Comparison of ENCODE assay signal across 8 mouse cellular contexts in the genomic region with DNA sequence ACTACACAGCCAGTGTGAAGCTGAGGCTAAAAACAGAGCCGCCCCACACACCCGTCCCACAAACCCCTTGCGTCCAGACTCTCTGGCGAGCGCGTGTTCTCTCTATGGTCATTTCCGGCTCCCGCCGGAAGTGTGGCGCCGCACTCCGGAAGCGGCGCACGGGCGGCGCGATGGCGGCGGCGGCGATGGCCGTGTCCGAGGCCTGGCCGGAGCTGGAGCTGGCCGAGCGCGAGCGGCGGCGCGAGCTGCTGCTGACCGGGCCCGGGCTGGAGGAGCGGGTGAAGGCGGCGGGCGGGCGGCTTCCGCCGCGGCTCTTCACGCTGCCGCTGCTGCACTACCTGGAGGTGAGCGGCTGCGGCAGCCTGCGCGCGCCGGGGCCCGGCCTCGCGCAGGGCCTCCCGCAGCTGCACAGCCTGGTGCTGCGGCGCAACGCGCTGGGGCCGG. TPM values are rescaled to one million over a fixed set of nuclear protein-coding genes. Genes with fewer than 3 reads are reported as not detected.
DNase-seq lines count a peak whose midpoint lies in the region; ATAC-seq and TF ChIP-seq lines count a peak whose summit lies in the region.

A gene (plus strand): TSS at position 86 of the 444 bp plus-strand sequence.

- peaks cover 46% of the 10 kb centered on the region for H3K36me3 ChIP-seq in hindbrain, embryonic 10.5 days

- DNase-seq in Patski (ENCODE audit: low read depth, low spot score), result no peak
- DNase-seq in cerebellum, adult 9-10 months, result peak; percentile 83
- DNase-seq in frontal cortex, adult 2 months (ENCODE audit: extremely low spot score in 1 of 2, low spot score in 1 of 2), result peak; percentile 49 to 88
- peak; percentile 87 for DNase-seq in hindbrain, embryonic 10.5 days (ENCODE audit: low spot score)
- DNase-seq in layer of hippocampus, postnatal 10 days (ENCODE audit: low spot score in 2 of 2), result peak; percentile 81 to 83
- peak; percentile 86 for DNase-seq in lung, postnatal 25 days (ENCODE audit: low spot score)
- peak; percentile 79 for DNase-seq in retina, adult 2 months (ENCODE audit: low read depth, low spot score)
- DNase-seq in thymus, postnatal 25 days, result peak; percentile 80

- CTCF ChIA-PET in Patski (lab: Charles Lee), result interaction anchor here (2.1 kb wide), 1 partner anchor 8 kb away, joined by 8 read pairs; no protein-coding TSS in a partner anchor

- H3K4me1 ChIP-seq in hindbrain, embryonic 10.5 days (replicated peaks), result peaks cover 35% of the 10 kb centered on the region

- H3K27me3 ChIP-seq in Patski, result no peaks in the 10 kb centered on the region
- H3K27me3 ChIP-seq in hindbrain, embryonic 10.5 days (ENCODE audit: insufficient read depth, poor library complexity, severe bottlenecking), result no peaks in the 10 kb centered on the region

- no peak for TF ChIP-seq CTCF in Patski (IDR thresholded peaks at IDR 0.05)

- in situ Hi-C loops in Patski (cut with MboI; ENCODE audit: low pct_unique_long_range_greater_than_20kb), result no loop called here

- peak; percentile 96 for ATAC-seq in Patski

- no peaks in the 10 kb centered on the region for H3K9me3 ChIP-seq in hindbrain, embryonic 10.5 days

- H3K4me3 ChIP-seq in hindbrain, embryonic 10.5 days, result peak within 1 kb of the TSS; percentile 100

- POLR2A ChIA-PET in Patski (lab: Charles Lee), result interaction anchor here (0.7 to 1.5 kb wide), 3 partner anchors 8 to 14 kb away, joined by 3 to 11 read pairs (median 5); no protein-coding TSS in a partner anchor

- peak within 1 kb of the TSS; percentile 90 for H3K27ac ChIP-seq in hindbrain, embryonic 10.5 days

- under 1% methylated on average over 59 of the region's 59 CpGs for WGBS in hindbrain, embryonic 10.5 days

RNA-seq across cellular contexts. Expression of the gene that starts here (rescaled TPM):
- 44.3 TPM for polyA plus RNA-seq in Patski (2021)
- 49.0 and 51.1 TPM in 2 replicates for polyA plus RNA-seq in frontal cortex, adult 2 months (2012; rRNA removed)
- 20.2 and 25.3 TPM in 2 replicates for polyA plus RNA-seq in hindbrain, embryonic 10.5 days (2016; fragmentation: Nextera tagmentation; extraction: Ambion mirVana)
- total RNA-seq in layer of hippocampus, postnatal 10 days (2021), result 10 to 100 TPM; 57.3 to 64.8 TPM
